Mouse (Mus musculus) limb, embryonic 13.5 days (tissue): ENCODE measurements around the gene Mob3b. TPM values are rescaled to one million over a fixed set of nuclear protein-coding genes. Genes with fewer than 3 reads are reported as not detected.
"Not testable (repeated sequence)": the region's sequence is repeated elsewhere in the genome, so short reads cannot be mapped to it uniquely, and the experiment has no call there.

Experiments
- ATAC-seq: fragments of 200-750 bp; cut with Nextera tagmentation; 2 replicates; pipeline ENCODE4 v1.8.0; 2017; ENCODE audit warnings: low read depth, moderate number of reproducible peaks, moderate TSS enrichment; ENCODE audit not compliant: low FRiP score
- H3K27ac ChIP-seq: fragments of 300-500 bp; sonication (generic); 2 replicates; pipeline ENCODE4 v1.5.1; 2015; ENCODE audit warnings: inconsistent platforms, mild to moderate bottlenecking, moderate library complexity
- H3K27me3 ChIP-seq: fragments of 300-500 bp; sonication (generic); 2 replicates; pipeline ENCODE4 v1.6.1; 2015; ENCODE audit warnings: mild to moderate bottlenecking, inconsistent platforms
- H3K36me3 ChIP-seq: fragments of 300-500 bp; sonication (generic); 2 replicates; pipeline ENCODE4 v1.6.1; 2015; ENCODE audit warnings: inconsistent platforms, mild to moderate bottlenecking, moderate library complexity
- H3K4me1 ChIP-seq: fragments of 300-500 bp; sonication (generic); 2 replicates; pipeline ENCODE4 v1.6.1; 2015; ENCODE audit warnings: inconsistent platforms
- H3K4me2 ChIP-seq: fragments of 300-500 bp; sonication (generic); replicated peaks from 2 replicates; pipeline ENCODE4 v1.6.1; 2015; ENCODE audit warnings: inconsistent platforms, mild to moderate bottlenecking, moderate library complexity
- H3K4me3 ChIP-seq: fragments of 300-500 bp; sonication (generic); 2 replicates; pipeline ENCODE4 v1.5.1; 2015; ENCODE audit warnings: moderate library complexity, mild to moderate bottlenecking, inconsistent platforms
- H3K9ac ChIP-seq: fragments of 300-500 bp; sonication (generic); 2 replicates; pipeline ENCODE4 v1.6.1; 2015; ENCODE audit warnings: mild to moderate bottlenecking, inconsistent platforms
- H3K9me3 ChIP-seq: fragments of 300-500 bp; sonication (generic); 2 replicates; pipeline ENCODE4 v1.6.1; 2016; ENCODE audit warnings: inconsistent platforms
- WGBS: fragments of 180-500 bp; shearing (Covaris S2); methylation state at CpG from one replicate; pipeline ENCODE4 v1.1.7; 2015; 5-methylcytosine and 5-hydroxymethylcytosine counted together
- polyA plus RNA-seq: library from polyadenylated mRNA; unstranded; fragments of >200 nt; fragmentation: Nextera tagmentation; extraction: Ambion mirVana; gene quantifications from 2 replicates; pipeline ENCODE4 v1.2.1, GENCODE M21; 2015

Gene Mob3b
- polyA plus RNA-seq, 1 experiment from 2014 or later: 13.5 TPM

GRCm38 (mm10) chr4:34967541-34967940 is 189.7 kb downstream of the Mob3b start:
- no peak overlapping the region for H3K9ac ChIP-seq
- ATAC-seq: no peak
- H3K4me1 ChIP-seq: peaks cover 8% of the 10 kb centered on the region
- no peaks in the 10 kb centered on the region for H3K27me3 ChIP-seq
- H3K36me3 ChIP-seq: no peaks in the 10 kb centered on the region
- peaks cover 4% of the 10 kb centered on the region; the same call in 1 of the 2 replicates for H3K9me3 ChIP-seq
- 83% methylated on average over 6 of the region's 6 CpGs for WGBS
- H3K27ac ChIP-seq: no peak overlapping the region
- H3K4me2 ChIP-seq: no peak overlapping the region
- H3K4me3 ChIP-seq: no peak overlapping the region

- 68% methylated on average over 8 of the region's 8 CpGs for WGBS
- H3K9ac ChIP-seq: no peak overlapping the region
- no peaks in the 10 kb centered on the region for H3K27me3 ChIP-seq
Observed at GRCm38 (mm10) chr4:34966336-34966957, 190.8 kb downstream of the Mob3b start.

GRCm38 (mm10) chr4:34964906-34965305 is 192.4 kb downstream of the Mob3b start:
- H3K27me3 ChIP-seq: no peaks in the 10 kb centered on the region
- no peak for ATAC-seq
- WGBS: 77% methylated on average over 10 of the region's 10 CpGs
- no peaks in the 10 kb centered on the region for H3K9me3 ChIP-seq
- H3K9ac ChIP-seq: no peak overlapping the region
- no peak overlapping the region for H3K4me2 ChIP-seq
- no peak overlapping the region for H3K27ac ChIP-seq
- H3K4me3 ChIP-seq: no peak overlapping the region
- no peaks in the 10 kb centered on the region for H3K36me3 ChIP-seq
- peaks cover 8% of the 10 kb centered on the region for H3K4me1 ChIP-seq

More at GRCm38 (mm10) chr4:34966336-34966957, 190.8 kb downstream of the Mob3b start:
- no peak for ATAC-seq
- Histone ChIP-seq H3K4me3 (no peak overlapping the region), H3K4me2 (no peak overlapping the region), H3K36me3 (no peaks in the 10 kb centered on the region), H3K9me3 (no peaks in the 10 kb centered on the region), H3K4me1 (peaks cover 8% of the 10 kb centered on the region), H3K27ac (no peak overlapping the region)

GRCm38 (mm10) chr4:34963999-34964398 is 193.3 kb downstream of the Mob3b start:
- Histone ChIP-seq H3K9ac (no peak overlapping the region), H3K36me3 (no peaks in the 10 kb centered on the region), H3K27me3 (no peaks in the 10 kb centered on the region), H3K4me3 (no peak overlapping the region), H3K27ac (no peak overlapping the region), H3K9me3 (no peaks in the 10 kb centered on the region), H3K4me1 (peaks cover 8% of the 10 kb centered on the region), H3K4me2 (no peak overlapping the region)
- no peak for ATAC-seq
- 79% methylated on average over 13 of the region's 13 CpGs for WGBS

- 0 out of 2 replicates have a peak, but pooled peaks cover 3% of the 10 kb centered on the region for H3K27me3 ChIP-seq
- no peak overlapping the region for H3K9ac ChIP-seq
- 70% methylated on average over 15 of the region's 15 CpGs for whole genome bisulfite sequencing
- H3K36me3 ChIP-seq: no peaks in the 10 kb centered on the region
- H3K9me3 ChIP-seq: no peaks in the 10 kb centered on the region
- H3K4me1 ChIP-seq: peaks cover 8% of the 10 kb centered on the region
- ATAC-seq: no peak
- H3K27ac ChIP-seq: no peak overlapping the region
- H3K4me3 ChIP-seq: no peak overlapping the region
- H3K4me2 ChIP-seq: no peak overlapping the region
Observed at GRCm38 (mm10) chr4:34960781-34961560, 196.3 kb downstream of the Mob3b start.

- Histone ChIP-seq H3K27me3 (0 out of 2 replicates have a peak, but pooled peaks cover 3% of the 10 kb centered on the region), H3K36me3 (no peaks in the 10 kb centered on the region), H3K9me3 (no peaks in the 10 kb centered on the region), H3K4me3 (no peak overlapping the region), H3K27ac (no peak overlapping the region), H3K9ac (no peak overlapping the region), H3K4me2 (no peak overlapping the region), H3K4me1 (peaks cover 8% of the 10 kb centered on the region)
- no peak for ATAC-seq
- 79% methylated on average over 6 of the region's 6 CpGs for WGBS
Observed at GRCm38 (mm10) chr4:34959477-34959876, 197.8 kb downstream of the Mob3b start.

GRCm38 (mm10) chr4:34958155-34959028 is 198.9 kb downstream of the Mob3b start:
- Histone ChIP-seq H3K4me3 (no peak overlapping the region), H3K9ac (no peak overlapping the region), H3K27me3 (0 out of 2 replicates have a peak, but pooled peaks cover 3% of the 10 kb centered on the region), H3K4me2 (no peak overlapping the region), H3K9me3 (no peaks in the 10 kb centered on the region), H3K36me3 (no peaks in the 10 kb centered on the region), H3K4me1 (no peaks in the 10 kb centered on the region), H3K27ac (no peak overlapping the region)
- 43% methylated on average over 12 of the region's 12 CpGs for WGBS
- ATAC-seq: peak; percentile 64

- H3K36me3 ChIP-seq: no peaks in the 10 kb centered on the region
- H3K9me3 ChIP-seq: no peaks in the 10 kb centered on the region
- no peak overlapping the region for H3K27ac ChIP-seq
- 83% methylated on average over 10 of the region's 10 CpGs for WGBS
- no peak overlapping the region for H3K4me2 ChIP-seq
- no peak overlapping the region for H3K4me3 ChIP-seq
- no peaks in the 10 kb centered on the region for H3K4me1 ChIP-seq
- 0 out of 2 replicates have a peak, but pooled peaks cover 3% of the 10 kb centered on the region for H3K27me3 ChIP-seq
- ATAC-seq: no peak
- H3K9ac ChIP-seq: no peak overlapping the region
Observed at GRCm38 (mm10) chr4:34953716-34954115, 203.6 kb downstream of the Mob3b start.

- Histone ChIP-seq H3K27me3 (no peaks in the 10 kb centered on the region), H3K4me3 (no peak overlapping the region), H3K4me1 (no peaks in the 10 kb centered on the region), H3K9me3 (no peaks in the 10 kb centered on the region), H3K9ac (no peak overlapping the region), H3K27ac (no peak overlapping the region), H3K36me3 (no peaks in the 10 kb centered on the region), H3K4me2 (no peak overlapping the region)
- ATAC-seq: no peak
Observed at GRCm38 (mm10) chr4:34947181-34947580, 210.1 kb downstream of the Mob3b start.

GRCm38 (mm10) chr4:34941046-34941445 is 216.2 kb downstream of the Mob3b start:
- H3K9ac ChIP-seq: no peak overlapping the region
- no peak for ATAC-seq
- no peaks in the 10 kb centered on the region for H3K4me1 ChIP-seq
- H3K27ac ChIP-seq: no peak overlapping the region
- no peaks in the 10 kb centered on the region for H3K27me3 ChIP-seq
- 94% methylated on average over 25 of the region's 25 CpGs for WGBS
- no peaks in the 10 kb centered on the region for H3K36me3 ChIP-seq
- H3K4me3 ChIP-seq: no peak overlapping the region
- no peak overlapping the region for H3K4me2 ChIP-seq
- no peaks in the 10 kb centered on the region for H3K9me3 ChIP-seq

- not testable (repeated sequence) for H3K9ac ChIP-seq, ATAC-seq, H3K4me3 ChIP-seq, H3K4me1 ChIP-seq, H3K4me2 ChIP-seq, H3K9me3 ChIP-seq, H3K27me3 ChIP-seq, H3K36me3 ChIP-seq, H3K27ac ChIP-seq
- 84% methylated on average over 7 of the region's 7 CpGs for WGBS
Observed at GRCm38 (mm10) chr4:34928386-34928785, 228.9 kb downstream of the Mob3b start.
